Mouse (Mus musculus): Measurements from ENCODE around the gene Nmnat2.
A peak's percentile ranks its signal among the peaks of the same experiment; 100 is the strongest.

Nmnat2 gene

DNA sequence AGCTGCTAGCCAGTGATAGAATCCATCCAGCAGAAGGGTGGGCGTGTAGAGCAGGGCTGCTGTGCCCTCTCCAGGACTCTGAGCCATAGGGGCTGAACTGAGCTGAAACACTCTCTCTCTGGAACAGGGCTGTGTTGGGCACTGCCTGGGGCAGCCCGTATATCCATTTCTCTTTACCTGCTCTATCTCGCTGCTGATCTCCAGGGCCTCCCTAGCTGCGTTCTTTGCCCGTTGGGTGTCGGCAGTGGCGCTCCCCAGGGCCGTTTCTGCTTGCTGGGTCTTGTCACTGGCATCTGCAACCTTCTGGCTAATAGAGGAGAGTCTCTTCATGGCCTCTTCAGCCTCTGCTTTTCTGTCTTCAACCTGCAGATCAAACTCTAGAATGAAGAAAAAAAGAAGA lies 174.0 kb downstream of the Nmnat2 start:
- DNase-seq = no peak

DNA sequence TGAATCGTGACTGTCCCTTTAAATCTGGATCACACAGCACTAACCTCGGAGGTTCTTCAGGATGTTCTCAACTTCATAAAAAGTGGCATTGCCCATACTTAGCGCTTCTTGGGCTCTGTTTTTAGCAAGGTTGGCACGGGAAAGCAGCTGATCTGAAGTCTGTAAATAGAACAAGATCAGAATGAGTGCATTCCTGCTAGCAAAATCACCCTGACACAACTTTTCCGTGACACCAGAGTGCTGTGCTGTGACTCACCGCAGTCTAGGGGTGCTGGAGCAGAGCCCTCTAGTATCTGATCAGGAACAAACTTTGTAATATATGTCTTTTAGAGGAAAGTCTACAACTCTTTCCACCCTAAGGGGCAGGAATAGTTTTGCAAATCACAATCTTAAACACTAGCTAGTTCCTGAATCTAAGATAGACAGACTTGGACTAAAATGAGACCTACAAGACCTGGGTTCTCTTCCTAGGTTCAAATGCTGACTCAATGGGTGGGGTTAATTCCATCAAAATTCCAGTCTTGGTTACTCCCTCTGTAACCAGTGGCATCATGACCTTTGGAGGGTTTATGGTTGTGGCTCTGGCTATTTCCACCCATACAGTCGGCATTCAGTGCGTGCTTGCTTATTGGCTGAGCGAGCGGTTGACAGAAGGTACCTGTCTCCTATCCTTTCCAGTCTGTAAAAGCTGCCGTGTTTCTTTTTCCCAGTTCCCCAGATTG lies 175.4 kb downstream of the Nmnat2 start:
- no peak for DNase-seq

DNA sequence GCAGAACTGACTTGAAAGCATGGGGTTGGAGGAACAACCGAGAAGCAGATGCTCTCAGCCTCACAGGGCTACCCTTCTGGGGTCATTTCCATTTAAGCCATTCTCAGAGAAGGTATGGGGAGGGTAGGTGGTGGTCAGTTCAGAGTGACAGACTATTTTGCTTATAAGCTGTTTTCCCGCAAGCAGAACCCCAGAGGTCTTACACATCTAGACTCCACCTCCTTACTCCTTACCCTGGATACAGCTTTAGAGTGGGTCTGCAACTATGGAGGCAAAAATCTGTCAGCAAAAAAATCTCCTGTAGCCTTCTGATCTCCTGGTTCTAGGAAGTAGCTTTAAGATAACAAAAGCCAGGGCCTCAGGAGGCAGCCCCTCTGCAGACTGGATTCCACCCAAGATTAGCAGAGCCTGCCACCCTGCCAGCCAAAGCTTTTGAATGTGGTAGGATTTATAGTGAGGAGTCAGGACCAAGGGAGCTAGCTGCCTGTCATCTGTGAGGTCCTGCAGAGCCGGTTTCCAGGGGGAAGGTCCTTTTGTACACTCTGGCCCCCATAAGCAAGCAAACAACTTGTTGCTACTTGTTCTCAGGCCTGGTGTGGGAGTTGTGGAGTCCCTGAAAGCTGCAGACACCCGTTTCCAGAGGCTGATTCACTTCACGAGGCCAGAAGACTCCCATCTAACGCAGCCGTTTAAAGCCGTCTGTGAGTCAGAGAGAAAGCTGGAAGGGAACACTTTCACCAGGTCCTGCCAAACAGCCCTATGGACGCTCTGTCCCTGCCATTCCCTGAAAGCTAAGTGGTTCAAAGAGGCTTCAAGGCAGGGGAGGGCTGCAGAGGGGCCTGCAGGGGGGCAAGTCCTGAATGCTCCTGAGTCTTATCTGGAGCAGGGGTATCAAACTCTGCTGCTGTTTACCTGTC lies 179.3 kb downstream of the Nmnat2 start:
- peak; percentile 32 for DNase-seq

DNA sequence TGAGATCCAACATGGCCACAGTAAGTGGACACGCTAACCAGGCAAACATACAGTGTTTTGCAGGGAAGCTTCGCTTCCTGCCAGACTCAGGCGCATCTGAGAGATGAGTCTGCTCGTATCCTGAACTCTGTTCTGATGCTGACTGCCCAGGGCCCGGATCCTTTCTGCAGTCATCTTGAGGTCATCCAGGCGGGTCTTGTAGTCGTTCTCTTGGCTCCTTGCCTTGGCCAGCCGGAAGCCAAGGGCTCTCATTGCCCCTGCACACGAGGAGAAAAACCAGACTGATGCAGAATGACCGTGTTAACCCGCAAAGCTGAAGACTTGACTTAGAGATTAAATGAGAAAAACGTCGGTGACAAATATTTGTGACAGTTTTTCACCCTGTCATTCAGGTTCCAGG lies 181.9 kb downstream of the Nmnat2 start:
- DNase-seq = no peak

DNA sequence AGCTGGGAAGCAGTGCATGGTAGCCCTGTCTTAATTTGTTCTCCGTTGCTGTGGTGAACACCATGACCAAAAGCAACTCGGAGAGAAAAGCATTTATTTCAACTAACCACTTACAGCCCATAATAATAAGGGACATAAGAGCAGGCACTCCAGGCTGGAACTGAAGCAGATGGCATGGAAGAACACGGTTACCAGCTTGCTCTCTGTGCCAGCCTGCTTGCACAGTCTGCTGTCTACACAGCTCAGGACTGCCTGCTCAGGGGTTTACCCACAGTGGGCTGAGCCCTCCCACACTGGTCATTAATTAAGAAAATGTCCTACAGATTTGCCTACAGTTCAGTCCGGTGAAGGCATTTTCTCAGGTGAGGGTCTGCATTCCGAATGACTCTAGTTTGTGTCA lies 183.7 kb downstream of the Nmnat2 start:
- DNase-seq = no peak

DNA sequence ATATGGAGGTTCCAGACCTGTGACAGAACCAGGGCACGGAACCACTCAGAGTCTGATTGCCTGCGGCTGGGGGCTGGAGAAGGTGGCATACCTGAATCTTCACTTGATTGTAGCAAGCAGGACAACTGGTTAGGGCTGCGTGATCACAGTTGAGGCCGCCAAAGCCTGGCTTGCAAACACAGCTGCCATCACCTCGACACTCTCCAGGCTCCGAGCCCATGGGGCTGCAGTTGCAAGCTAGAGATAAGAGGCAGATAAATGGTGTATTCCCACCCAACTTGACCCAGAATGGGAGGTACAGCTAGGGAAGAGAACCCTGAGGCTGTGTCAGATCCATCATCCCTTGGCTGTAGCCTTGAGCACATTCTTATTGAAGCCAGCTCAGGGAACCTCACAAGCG lies 184.8 kb downstream of the Nmnat2 start:
- DNase-seq = no peak

DNA sequence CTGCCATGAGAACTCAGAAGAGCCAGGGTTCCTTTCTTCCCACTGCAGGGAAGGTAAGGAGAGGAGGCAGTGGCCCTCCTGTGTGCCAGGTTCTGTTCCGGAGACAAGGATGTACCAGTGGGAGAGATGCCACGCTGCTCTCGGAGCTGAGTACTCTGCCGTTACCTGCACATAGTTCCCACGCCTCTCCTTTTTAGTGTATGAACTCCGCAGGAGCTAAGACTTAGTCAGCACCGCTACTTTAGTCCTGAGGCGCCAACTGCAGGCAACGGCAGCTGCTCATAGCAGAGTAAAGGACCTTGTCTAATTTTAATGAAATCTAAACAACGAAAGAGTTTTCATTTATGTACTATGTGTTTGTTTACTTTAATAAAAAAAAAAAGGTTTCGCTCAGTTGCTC lies 185.5 kb downstream of the Nmnat2 start:
- no peak for DNase-seq

DNA sequence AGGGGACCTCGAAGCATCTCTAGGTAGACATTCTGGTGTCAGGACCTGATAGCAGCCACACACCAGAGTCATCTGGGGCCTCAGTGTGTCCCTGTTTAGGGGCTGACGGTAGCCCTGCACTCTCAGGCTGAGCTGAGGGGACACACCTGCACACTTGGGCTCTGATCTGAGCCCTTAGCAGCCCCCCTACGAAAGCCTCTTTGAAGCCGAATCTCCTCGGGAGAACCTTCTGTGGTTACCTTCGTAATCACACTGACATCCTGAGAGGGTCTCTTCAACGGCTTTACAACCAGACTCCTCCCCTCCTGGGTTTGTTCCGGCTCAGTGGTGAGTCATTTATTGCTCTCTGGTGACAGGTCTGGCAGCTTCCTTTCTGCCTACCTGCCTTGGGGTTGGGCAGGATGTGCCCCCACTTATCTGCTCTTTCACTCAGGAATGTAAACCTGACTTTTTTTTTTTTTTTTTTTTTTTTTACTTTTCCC lies 186.0 kb downstream of the Nmnat2 start:
- peak; percentile 26 for DNase-seq

DNA sequence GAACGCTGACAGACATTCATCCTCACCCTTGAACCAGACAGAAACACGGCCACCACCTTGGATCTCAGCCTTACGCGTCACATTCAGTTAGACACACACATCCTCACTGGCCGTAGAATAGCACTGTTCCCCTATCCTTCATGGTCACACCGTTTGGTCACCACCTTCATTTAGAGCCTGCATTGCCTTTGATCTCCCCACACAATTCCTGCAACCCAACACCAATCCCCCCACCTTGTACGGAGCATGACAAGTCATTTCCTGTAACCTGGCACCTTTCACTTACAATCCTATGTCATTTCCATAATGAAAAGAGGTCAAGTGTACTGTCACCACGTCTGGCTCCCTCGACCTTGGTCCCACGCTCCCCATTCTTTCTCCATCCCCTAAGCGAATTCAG lies 189.2 kb downstream of the Nmnat2 start:
- DNase-seq = no peak

DNA sequence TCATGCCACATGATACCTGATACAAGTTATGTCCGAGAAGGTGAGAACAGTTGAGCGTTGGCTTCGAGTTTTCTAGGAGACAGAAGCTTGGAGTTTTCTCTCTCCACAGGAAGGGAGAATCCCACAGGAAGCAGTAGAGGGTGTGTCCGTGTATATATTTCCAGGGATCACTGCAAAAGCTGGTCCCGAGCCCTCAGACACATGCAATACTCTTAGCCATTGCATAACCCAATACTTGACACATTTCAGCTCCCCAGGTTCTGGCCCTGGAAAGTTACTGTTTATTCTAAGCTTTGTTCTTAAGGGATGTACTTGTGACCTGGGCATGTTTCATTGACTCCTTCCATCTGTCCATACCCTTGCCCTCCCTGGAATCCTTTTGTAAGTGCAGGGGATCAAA lies 191.0 kb downstream of the Nmnat2 start:
- DNase-seq = no peak

DNA sequence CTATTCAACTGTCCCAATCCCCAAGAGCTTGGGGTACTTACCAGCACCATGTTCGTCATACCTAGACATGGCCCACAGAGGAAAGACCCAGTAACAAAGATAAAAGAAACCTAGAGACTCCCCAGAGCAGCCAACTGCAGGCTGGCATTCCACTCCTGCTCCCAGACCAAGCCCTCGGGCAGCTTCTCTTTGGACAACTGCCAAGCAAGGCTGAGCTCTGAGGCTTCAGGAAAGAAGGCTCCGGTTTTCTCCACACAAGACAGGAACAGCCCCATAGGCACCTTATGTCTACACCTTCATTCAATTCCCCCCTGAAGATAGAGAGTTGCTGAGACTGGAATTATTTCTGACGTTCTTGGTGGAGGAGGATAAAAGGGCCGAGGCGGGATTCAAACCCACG lies 197.8 kb downstream of the Nmnat2 start:
- no peak for DNase-seq

DNA sequence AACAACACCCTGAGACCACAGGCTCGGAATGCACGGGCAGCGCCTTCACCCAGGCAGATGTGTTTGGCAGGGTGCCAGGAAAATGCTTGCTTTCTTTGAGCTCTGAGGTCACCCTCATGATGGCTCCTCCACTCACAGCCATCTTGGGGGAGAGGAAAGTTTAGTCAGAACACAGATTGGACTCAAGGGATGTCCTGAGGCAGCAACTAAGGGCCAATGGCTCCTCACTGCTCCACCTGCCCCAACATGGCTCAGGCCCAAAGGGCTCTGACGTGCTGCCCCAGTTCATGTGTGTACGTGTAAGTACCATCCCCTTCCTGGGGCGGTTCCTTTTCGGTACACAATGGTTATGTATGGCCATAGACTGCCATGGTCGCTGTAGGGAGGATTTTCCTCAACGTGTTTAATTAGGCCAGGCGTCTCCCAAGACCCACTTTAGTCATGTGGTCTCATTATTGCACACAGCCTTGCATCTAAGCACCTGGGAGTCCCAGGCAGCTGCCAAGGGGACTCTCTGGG lies 198.9 kb downstream of the Nmnat2 start:
- DNase-seq = no peak

DNA sequence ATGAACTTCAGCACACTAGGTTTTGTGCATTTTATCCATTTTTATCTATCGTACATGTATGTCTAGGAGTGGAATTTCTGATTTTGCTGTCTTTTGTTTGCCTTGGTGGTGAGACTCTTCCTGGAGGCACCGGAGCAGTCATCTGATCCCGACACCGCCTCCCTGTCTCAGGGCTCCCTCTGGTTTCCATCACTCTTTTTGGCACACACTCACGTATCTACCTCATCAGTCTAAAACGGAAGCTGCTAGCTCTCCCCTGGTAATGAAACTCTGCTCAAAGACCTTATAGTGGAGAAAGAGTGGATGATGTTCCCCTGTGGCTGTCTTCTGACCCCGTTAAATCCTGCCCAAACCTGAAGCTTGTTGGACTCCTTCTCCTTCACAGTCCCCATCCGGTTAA lies 200.6 kb downstream of the Nmnat2 start:
- no peak for DNase-seq

DNA sequence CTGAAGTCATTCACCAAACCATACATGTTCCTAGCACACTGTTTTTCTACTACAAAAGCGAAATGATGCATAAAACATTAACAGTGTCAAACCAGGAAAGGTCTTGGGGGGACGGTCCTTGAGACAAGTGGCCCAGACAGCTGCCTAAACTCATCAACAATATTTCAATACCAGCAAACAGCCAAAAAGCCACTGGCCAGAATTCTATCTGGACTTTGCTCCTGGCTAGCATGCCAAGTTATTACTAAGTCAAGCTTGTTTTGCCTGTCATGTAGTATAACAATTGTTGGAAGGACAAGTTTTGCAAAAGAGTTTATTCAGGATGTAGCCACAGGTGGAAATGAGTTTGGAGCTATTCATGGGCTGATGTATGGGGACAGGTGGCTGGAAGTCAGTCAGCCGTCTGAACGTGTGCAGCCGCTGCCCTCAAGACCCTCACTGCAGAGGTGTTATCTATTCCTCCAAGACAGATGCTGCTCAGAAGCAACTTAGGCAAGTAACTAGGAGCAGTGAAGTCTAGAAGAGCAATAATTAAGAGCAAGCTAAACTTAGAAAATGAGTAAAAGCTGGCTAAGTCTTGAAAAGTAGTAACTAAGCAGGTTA lies 202.3 kb downstream of the Nmnat2 start:
- no peak for DNase-seq

DNA sequence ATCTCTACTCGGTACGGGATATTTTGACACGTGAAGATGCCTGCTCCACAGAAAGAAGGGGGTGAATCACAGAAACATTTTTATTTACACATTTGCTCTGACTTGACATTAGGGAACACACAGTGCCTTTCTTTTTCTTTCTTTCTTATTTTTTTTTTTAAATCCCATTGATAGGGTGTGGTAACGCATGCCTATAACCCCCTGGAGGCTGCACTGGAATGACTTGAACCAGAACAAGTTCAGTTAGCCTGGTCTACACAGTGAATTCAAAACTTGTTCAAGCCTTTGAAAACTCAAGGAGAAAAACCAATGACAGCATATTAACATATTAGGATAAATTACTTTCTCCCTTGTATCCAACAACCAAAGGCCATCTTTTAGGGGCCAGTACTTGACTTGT lies 204.3 kb downstream of the Nmnat2 start:
- no peak for DNase-seq

DNA sequence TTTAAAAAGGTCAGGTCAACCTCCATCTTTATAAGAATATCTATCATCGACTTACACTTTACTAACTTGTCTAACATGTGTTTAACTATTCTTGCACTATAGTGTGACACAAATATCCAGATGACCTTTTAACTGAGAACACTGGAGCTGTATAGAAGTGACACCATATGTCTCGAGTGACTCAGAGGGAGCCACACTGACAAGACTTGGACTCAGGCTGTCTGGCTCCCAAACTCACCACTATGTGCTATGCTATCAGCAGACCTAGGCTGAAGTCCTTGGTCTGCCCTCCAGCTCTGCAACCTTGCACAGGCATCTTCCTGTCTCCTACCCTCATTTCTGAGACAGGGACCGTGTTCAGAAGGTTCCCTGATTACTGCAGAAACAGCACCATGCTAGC lies 209.0 kb downstream of the Nmnat2 start:
- no peak for DNase-seq

DNA sequence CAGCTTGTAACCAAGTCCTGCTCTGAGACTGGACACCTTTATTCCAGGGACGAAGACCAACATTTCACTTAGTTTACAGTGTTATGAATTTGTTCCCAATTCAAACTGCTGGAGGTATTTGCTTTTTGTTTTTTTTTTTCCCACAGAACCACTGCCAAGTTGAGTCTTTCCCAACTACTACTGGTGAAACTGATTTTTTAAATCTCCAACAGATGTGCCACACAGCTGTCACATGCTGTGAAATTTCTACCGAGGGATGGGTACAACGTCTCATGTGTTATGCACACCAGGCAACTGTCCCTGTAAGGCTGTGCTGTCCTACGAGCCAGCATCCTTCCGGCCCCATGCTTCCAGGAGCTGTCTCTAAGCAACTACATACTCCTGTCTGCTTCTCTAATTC lies 213.5 kb downstream of the Nmnat2 start:
- no peak for DNase-seq
